Mouse (Mus musculus) megakaryocyte, embryonic 14.5 days (primary cell): Measurements from ENCODE around the gene Aamp.

ENCODE experiments used
- FLI1 ChIP-seq: IDR thresholded peaks from 2 replicates; pipeline ENCODE4 v1.6.1; 2012; ENCODE audit warnings: low read length, inconsistent platforms, mixed read lengths
- GATA1 ChIP-seq: IDR thresholded peaks from 3 replicates; pipeline ENCODE4 v1.6.1; 2012; ENCODE audit warnings: mixed read lengths, low read length, inconsistent platforms, borderline replicate concordance

DNA sequence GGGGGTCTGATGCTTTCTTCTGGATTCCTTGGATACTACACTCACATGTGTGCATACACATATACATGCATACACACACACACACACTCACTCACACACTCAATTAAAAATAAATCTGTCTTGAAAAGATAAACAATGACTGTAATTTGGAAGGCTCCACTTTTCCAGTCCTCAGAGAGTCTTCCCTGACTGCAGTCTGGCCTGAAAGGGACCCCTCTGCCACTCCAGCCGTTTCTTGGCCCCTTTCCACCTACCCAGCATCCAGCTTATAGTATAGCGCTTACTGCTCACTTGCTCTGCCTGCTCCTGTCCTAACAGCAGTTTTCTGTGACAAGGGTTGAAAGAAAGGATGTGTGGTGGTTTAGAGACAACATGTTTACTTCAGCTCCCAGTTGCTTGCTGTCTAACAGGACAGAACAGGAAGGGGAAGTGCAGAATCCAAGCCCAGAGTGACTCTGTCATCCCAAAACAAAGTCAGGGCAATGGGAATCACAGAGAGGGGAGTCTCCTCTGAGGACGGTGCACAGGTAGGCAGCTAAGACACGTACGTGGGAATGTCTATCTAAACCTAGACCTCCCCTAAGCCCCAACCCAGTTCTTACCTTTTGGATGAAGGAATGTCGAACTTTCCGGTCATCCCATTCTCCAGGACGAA, 8.9 kb upstream of the Aamp start:
- TF ChIP-seq GATA1 (no peak), FLI1 (no peak)
